Mouse (Mus musculus): ENCODE measurements around the gene Ctsw. TPM values are rescaled to one million over a fixed set of nuclear protein-coding genes. Genes with fewer than 3 reads are reported as not detected.

Ctsw gene
- total and polyA plus RNA-seq, 2 experiments: 0.37 to 1.5 TPM

GRCm38 (mm10) chr19:5431911-5432464, 36.3 kb downstream of the Ctsw start:
- H3K36me3 ChIP-seq (ENCODE audit: control insufficient read depth, insufficient read depth, low read length): no peaks in the 10 kb centered on the region
- 88% methylated on average over 4 of the region's 4 CpGs for WGBS
- no peak for DNase-seq (ENCODE audit: extremely low read depth, low read depth, low spot score)
- no peaks in the 10 kb centered on the region for H3K27me3 ChIP-seq (ENCODE audit: control insufficient read depth, insufficient read depth, low read length)
- TF ChIP-seq CTCF (IDR thresholded peaks at IDR 0.05; ENCODE audit: low read depth, low read length): no peak
- no peak for TF ChIP-seq POLR2A (IDR thresholded peaks at IDR 0.05; ENCODE audit: extremely low read depth, insufficient read depth, low read length)
- no peaks in the 10 kb centered on the region for H3K79me2 ChIP-seq (ENCODE audit: control insufficient read depth, insufficient read depth, low read length)
- H3K27ac ChIP-seq (replicated peaks; ENCODE audit: insufficient read depth, low read depth, low read length): no peak overlapping the region
- H3K4me3 ChIP-seq (ENCODE audit: insufficient read depth, low read depth, low read length): no peak overlapping the region
- H3K9ac ChIP-seq (ENCODE audit: low read depth, low read length): no peak overlapping the region
- peaks cover 5% of the 10 kb centered on the region; the same call in 1 of the 2 replicates for H3K4me1 ChIP-seq (ENCODE audit: control insufficient read depth, insufficient read depth, low read length)

- Histone ChIP-seq H3K36me3 (ENCODE audit: control insufficient read depth, insufficient read depth, low read length) (no peaks in the 10 kb centered on the region), H3K27ac (replicated peaks; ENCODE audit: insufficient read depth, low read depth, low read length) (no peak overlapping the region), H3K9ac (ENCODE audit: low read depth, low read length) (no peak overlapping the region), H3K4me3 (ENCODE audit: insufficient read depth, low read depth, low read length) (no peak overlapping the region), H3K27me3 (ENCODE audit: control insufficient read depth, insufficient read depth, low read length) (no peaks in the 10 kb centered on the region), H3K4me1 (ENCODE audit: control insufficient read depth, insufficient read depth, low read length) (peaks cover 15% of the 10 kb centered on the region), H3K79me2 (ENCODE audit: control insufficient read depth, insufficient read depth, low read length) (peaks cover 10% of the 10 kb centered on the region; the same call in 1 of the 2 replicates)
- whole genome bisulfite sequencing: 76% methylated on average over 1 of the region's 1 CpGs
- TF ChIP-seq CTCF (IDR thresholded peaks at IDR 0.05; ENCODE audit: low read depth, low read length) (no peak), POLR2A (IDR thresholded peaks at IDR 0.05; ENCODE audit: extremely low read depth, insufficient read depth, low read length) (no peak)
- DNase-seq (ENCODE audit: extremely low read depth, low read depth, low spot score): peak; percentile 28
These were observed 37.9 kb downstream of the Ctsw start for GRCm38 (mm10) chr19:5430408-5430807.

- H3K9ac ChIP-seq (ENCODE audit: low read depth, low read length): no peak overlapping the region
These were observed 38.5 kb downstream of the Ctsw start for GRCm38 (mm10) chr19:5429806-5430205.

GRCm38 (mm10) chr19:5429219-5429618, 39.1 kb downstream of the Ctsw start:
- Histone ChIP-seq H3K27ac (replicated peaks; ENCODE audit: insufficient read depth, low read depth, low read length) (no peak overlapping the region), H3K4me3 (ENCODE audit: insufficient read depth, low read depth, low read length) (no peak overlapping the region), H3K9ac (ENCODE audit: low read depth, low read length) (no peak overlapping the region), H3K36me3 (ENCODE audit: control insufficient read depth, insufficient read depth, low read length) (no peaks in the 10 kb centered on the region), H3K4me1 (ENCODE audit: control insufficient read depth, insufficient read depth, low read length) (peaks cover 15% of the 10 kb centered on the region), H3K27me3 (ENCODE audit: control insufficient read depth, insufficient read depth, low read length) (no peaks in the 10 kb centered on the region), H3K79me2 (ENCODE audit: control insufficient read depth, insufficient read depth, low read length) (peaks cover 14% of the 10 kb centered on the region; the same call in 1 of the 2 replicates)
- DNase-seq (ENCODE audit: extremely low read depth, low read depth, low spot score): no peak
- TF ChIP-seq CTCF (IDR thresholded peaks at IDR 0.05; ENCODE audit: low read depth, low read length) (no peak), POLR2A (IDR thresholded peaks at IDR 0.05; ENCODE audit: extremely low read depth, insufficient read depth, low read length) (no peak)
- WGBS: 70% methylated on average over 4 of the region's 4 CpGs

More at GRCm38 (mm10) chr19:5429806-5430205, 38.5 kb downstream of the Ctsw start:
- peaks cover 14% of the 10 kb centered on the region; the same call in 1 of the 2 replicates for H3K79me2 ChIP-seq (ENCODE audit: control insufficient read depth, insufficient read depth, low read length)
- no peaks in the 10 kb centered on the region for H3K36me3 ChIP-seq (ENCODE audit: control insufficient read depth, insufficient read depth, low read length)
- no peak overlapping the region for H3K4me3 ChIP-seq (ENCODE audit: insufficient read depth, low read depth, low read length)
- TF ChIP-seq CTCF (IDR thresholded peaks at IDR 0.05; ENCODE audit: low read depth, low read length) (no peak), POLR2A (IDR thresholded peaks at IDR 0.05; ENCODE audit: extremely low read depth, insufficient read depth, low read length) (no peak)
- H3K27me3 ChIP-seq (ENCODE audit: control insufficient read depth, insufficient read depth, low read length): no peaks in the 10 kb centered on the region
- WGBS: 13% methylated on average over 8 of the region's 8 CpGs
- no peak overlapping the region for H3K27ac ChIP-seq (replicated peaks; ENCODE audit: insufficient read depth, low read depth, low read length)
- H3K4me1 ChIP-seq (ENCODE audit: control insufficient read depth, insufficient read depth, low read length): peaks cover 15% of the 10 kb centered on the region
- DNase-seq (ENCODE audit: extremely low read depth, low read depth, low spot score): no peak

- H3K9ac ChIP-seq (ENCODE audit: low read depth, low read length): no peak overlapping the region
- H3K4me1 ChIP-seq (ENCODE audit: control insufficient read depth, insufficient read depth, low read length): peaks cover 15% of the 10 kb centered on the region
- no peak overlapping the region for H3K4me3 ChIP-seq (ENCODE audit: insufficient read depth, low read depth, low read length)
- 88% methylated on average over 2 of the region's 2 CpGs for WGBS
- no peaks in the 10 kb centered on the region for H3K36me3 ChIP-seq (ENCODE audit: control insufficient read depth, insufficient read depth, low read length)
- TF ChIP-seq CTCF (IDR thresholded peaks at IDR 0.05; ENCODE audit: low read depth, low read length) (peak; percentile 28; the same call in 1 of the 2 replicates), POLR2A (IDR thresholded peaks at IDR 0.05; ENCODE audit: extremely low read depth, insufficient read depth, low read length) (no peak)
- H3K27ac ChIP-seq (replicated peaks; ENCODE audit: insufficient read depth, low read depth, low read length): no peak overlapping the region
- H3K79me2 ChIP-seq (ENCODE audit: control insufficient read depth, insufficient read depth, low read length): peaks cover 14% of the 10 kb centered on the region; the same call in 1 of the 2 replicates
- peak; percentile 33 for DNase-seq (ENCODE audit: extremely low read depth, low read depth, low spot score)
- H3K27me3 ChIP-seq (ENCODE audit: control insufficient read depth, insufficient read depth, low read length): no peaks in the 10 kb centered on the region
These were observed 40.2 kb downstream of the Ctsw start for GRCm38 (mm10) chr19:5428083-5428482.

- DNase-seq (ENCODE audit: extremely low read depth, low read depth, low spot score): no peak
- TF ChIP-seq POLR2A (IDR thresholded peaks at IDR 0.05; ENCODE audit: extremely low read depth, insufficient read depth, low read length): no peak
- no peak for TF ChIP-seq CTCF (IDR thresholded peaks at IDR 0.05; ENCODE audit: low read depth, low read length)
- Histone ChIP-seq H3K79me2 (ENCODE audit: control insufficient read depth, insufficient read depth, low read length) (peaks cover 14% of the 10 kb centered on the region; the same call in 1 of the 2 replicates), H3K4me1 (ENCODE audit: control insufficient read depth, insufficient read depth, low read length) (peaks cover 14% of the 10 kb centered on the region), H3K27me3 (ENCODE audit: control insufficient read depth, insufficient read depth, low read length) (no peaks in the 10 kb centered on the region), H3K9ac (ENCODE audit: low read depth, low read length) (no peak overlapping the region), H3K27ac (replicated peaks; ENCODE audit: insufficient read depth, low read depth, low read length) (no peak overlapping the region), H3K36me3 (ENCODE audit: control insufficient read depth, insufficient read depth, low read length) (no peaks in the 10 kb centered on the region; the same call in 1 of the 2 replicates), H3K4me3 (ENCODE audit: insufficient read depth, low read depth, low read length) (no peak overlapping the region)
- 87% methylated on average over 13 of the region's 13 CpGs for WGBS
These were observed 41.5 kb downstream of the Ctsw start for GRCm38 (mm10) chr19:5426640-5427290.
